Mouse (Mus musculus) ovary, postnatal 36 days (tissue): ENCODE results near the gene Ddx51.

Source experiments
- DNase-seq: peaks from one replicate; pipeline ENCODE4 v3.0.0; 2022; ENCODE audit warnings: low spot score, mixed read lengths

Ddx51 gene

DNA sequence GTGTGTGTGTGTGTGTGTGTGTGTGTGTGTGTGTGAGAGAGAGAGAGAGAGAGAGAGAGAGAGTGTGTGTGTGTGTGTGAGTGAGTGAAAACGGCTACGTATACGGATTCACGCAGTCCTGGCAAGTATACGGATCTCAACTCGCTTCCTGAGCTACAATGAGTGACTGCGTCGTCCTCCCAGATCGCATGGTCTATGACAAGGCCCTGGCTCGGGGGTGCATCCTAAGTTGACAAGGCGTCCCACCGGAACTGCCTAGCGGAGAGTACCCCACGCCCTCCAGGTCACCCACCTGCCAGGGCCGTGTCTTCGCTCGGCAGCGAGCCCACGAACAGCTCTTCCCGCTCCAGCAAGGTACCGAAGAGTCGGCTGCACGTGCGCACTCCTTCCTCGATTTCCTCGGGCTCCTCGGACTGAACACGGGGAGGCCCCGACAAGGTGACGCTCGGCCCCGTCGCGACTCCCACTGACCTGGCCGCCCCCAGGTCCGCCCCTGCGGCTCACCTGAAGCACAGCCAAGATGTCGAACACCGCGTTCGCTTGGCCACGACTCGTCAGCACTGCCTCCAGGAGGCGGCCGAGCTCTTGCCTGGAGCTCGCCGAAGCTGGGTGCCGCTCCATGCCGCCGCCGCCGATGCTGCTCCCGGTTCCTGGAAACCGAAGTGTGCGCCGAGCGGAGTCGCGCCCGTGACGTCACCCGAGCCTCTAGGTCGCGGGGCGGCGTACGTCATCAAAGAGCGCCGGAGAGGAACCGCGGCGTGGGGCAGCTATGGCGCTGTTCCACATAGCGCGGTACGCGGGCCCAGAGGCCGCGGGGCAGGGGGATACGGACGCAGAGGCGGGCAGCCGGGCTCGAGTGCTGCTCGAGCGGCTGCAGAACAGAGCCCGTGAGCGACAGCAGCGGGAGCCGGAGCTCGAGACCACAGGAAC is at the start of gene Ddx51, which contains the start of gene Noc4l:
TSS of gene Ddx51 (plus strand) at position 733 of the 930 bp plus-strand sequence.
TSS of gene Noc4l (minus strand) at position 699 of the 930 bp plus-strand sequence.
- peak; percentile 95 for DNase-seq

DNA sequence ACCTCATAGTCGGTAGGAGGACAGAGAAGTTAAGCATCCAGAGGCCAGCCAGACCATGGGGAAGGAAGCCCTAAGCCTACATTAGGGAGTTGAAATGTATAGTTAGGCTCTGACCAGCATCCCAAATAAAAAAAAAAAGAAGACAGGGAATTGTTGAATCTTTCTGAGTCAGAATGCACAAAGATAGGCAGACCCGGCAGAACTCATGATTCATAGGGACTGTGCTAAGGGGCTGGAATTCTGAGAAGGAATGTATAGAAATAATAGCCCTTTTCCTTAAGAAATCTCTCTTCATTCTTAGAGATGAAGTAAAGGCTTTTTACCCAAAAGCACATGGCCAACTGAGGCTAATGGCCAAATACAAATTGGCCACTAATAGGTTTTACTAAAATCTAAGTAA is 48.9 kb upstream of the Ddx51 start:
- no peak for DNase-seq

DNA sequence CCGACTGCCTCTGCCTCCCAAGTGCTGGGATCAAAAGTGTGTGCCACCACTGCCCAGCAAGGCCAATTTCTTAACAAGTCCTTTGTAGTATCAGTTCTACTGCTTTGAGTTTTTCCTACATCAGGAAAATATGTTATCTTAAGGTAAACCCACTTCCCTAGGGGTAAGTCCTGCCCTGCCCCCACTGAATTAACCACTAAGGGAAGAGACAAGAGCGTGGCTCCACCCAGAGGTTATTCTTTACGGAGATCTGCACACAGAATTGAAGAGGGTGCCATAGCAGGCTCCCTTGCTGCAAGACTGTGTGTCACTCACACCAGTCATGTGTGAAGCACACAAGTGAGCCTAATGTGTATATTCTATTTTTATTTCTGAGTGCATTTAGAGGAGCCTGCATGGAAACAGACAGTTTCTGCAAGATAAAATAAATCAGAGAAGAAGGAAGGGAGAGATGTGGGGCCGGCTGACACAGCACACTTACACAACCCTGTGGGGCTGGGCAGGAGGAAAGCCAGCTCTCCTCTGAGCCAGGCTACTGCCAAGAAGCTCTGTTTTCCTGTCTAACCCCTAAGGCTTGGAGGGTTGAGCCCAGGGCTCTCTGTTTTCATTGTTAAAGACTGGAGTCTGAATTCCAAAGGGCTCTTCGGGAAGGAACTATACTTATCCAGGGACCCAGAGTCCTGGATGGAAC is 47.6 kb upstream of the Ddx51 start:
- no peak for DNase-seq

DNA sequence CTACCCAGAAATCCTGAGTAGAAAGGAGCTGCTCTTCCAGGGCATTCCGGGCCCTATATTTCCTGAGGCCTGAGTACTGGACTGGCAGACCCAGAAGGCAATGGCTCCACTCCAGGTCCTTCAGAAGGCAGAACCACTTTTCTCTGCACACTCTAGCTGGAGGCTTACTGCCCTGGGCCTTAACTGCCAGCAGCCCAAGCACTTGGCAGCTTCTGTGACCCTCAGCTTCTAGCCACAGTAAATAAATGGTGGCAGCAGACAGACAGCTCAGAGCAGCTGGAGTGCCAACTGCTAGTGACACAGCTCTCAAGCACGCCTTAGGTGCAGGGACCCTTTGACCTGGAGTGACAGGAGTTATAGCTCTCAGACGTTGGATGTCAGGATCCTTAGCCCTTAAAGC is 45.5 kb upstream of the Ddx51 start:
- DNase-seq: no peak

DNA sequence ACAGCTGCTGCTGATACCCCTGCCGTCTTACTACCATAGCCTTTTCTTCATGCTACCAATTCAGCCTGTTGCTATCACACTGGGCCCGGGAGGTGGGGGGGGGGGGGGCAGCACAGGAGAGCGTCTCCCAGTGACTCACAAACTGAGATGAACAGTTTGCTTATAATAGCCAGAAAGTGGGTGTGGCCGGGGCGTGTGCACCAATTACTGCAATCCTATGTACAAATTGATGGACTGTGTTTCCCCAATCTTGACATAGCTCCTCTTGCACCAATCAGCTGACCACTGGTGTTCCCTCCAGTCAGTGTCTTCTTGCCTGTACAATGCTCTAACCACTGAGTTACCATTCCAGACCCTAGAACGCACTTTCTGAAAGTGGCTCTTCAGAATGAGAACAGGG is 44.9 kb upstream of the Ddx51 start:
- no peak for DNase-seq

DNA sequence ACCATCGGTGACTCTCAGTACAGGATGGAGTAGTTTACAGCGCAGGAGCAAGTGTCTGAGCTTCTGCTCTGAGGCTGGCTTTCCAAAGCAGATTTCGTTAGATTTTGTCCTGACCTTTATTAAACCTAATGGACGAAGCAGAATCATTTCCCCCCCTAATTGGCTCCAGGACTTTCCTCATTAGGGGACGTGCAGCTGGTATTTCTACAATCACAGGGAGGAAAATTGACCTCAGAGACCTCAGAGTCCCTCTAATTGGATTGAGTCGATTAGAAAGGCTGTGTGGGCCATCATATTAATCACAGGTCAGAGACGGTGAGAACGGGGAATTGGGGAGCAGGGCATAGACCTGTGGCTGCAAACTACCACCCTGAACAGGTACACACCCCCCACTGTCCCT is 44.3 kb upstream of the Ddx51 start:
- DNase-seq: no peak

DNA sequence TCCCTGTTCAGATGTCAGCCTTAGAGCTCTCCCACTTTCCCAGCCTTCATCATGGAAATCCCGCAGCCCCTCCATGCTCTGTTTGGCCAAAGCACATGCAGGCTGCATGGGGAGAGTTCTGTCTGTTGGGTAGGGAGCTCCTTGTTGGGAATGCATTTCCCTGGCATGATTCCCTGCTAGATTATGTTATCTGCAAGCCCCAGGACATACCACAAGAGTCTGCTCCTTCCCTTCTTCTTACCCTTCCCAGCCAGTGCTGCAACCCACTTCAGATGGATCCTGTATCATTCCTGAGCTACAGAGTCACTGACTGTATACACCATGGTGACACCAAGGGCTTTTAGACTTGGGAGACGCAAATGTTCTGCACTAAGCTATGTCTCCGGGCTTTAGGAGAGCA is 43.8 kb upstream of the Ddx51 start:
- no peak for DNase-seq

DNA sequence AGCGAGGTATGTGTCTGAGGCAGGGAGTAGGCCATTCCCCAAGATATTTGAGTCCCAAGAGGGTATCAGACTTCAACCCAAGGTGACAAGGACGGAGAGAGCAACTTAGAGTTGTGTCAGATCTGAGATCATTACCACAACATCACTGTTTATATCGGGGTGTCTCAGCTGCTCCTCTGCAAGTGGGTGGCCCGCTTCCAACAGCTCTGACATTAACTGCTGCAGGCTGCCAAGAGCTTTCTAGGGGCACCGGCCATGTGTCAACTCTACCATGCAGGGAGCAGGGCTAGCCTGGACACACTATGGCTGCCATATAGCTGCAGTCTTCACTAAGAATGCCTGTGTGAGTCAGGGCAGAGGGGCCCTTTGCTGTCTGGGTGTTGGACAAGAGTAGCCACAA is 43.4 kb upstream of the Ddx51 start:
- DNase-seq: no peak

DNA sequence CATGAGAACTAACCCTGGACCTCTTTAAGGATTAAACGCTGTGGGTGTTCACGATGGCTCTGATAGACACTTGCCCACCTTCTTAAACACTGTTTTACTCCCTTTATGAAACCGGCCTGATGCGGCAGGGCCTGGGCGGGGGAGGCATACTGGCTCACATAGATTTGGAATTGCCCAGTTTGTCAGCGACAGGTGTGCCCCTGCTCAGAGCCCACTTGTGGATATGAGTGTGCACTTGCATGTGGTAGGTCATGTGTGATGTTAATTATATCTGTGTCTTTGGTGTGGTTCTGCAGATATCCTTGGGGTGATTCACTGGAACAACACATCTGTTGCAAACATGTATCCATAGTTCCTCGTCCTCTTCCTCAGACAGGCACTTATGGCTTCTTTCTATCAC is 42.8 kb upstream of the Ddx51 start:
- DNase-seq: no peak

DNA sequence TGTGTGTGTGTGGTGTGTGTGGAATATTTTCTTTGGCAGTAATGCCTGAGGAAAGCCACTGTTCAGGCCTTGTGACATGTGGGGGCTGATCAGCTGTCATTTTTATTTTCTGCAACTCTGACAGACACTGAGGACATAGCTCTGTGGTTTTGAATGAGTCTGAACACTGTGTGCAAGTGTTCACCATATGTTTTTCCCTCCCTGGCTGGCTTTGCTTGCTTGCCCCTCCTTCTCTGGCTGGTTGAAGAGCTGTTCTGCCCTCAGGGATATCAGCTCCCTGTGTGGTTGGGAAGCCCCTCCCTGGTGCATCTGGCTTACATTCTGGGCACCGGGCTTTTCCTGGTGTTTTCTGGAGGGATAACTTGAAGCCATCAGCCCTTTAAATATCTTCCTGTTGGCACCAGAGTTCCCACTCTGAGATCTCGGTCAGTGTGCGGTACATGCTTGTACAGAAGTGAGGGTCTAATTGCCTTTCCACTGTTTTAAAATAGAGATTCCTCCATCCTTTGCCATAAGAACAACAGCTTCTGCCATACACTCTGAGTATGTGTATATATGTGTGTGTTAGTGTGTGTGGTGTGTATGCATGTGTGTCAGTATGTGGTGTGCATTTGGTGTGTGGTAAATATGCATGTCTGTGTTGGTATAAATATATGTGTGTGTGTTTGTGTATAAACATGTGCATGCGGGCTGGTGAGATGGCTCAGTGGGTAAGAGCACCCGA is 41.7 kb upstream of the Ddx51 start:
- no peak for DNase-seq

DNA sequence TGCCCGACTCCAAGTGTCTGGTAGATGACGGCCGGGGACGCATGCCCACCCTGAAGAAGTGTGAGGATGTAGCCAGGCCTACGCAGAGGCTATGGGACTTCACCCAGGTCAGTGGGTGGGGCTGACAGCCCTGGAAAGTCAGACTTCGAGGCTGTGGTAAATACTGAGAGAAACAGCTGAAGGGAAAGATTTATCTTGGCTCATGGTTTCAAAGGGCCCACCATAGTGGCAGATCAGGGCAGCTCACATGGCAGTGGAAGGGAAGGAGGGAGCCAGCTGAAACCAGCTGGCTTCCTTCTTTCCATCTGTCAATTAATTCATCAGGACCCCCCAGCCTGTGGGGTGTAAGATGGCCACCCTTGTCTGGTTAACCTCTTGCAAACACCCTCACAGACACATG is 34.0 kb upstream of the Ddx51 start:
- DNase-seq: no peak

DNA sequence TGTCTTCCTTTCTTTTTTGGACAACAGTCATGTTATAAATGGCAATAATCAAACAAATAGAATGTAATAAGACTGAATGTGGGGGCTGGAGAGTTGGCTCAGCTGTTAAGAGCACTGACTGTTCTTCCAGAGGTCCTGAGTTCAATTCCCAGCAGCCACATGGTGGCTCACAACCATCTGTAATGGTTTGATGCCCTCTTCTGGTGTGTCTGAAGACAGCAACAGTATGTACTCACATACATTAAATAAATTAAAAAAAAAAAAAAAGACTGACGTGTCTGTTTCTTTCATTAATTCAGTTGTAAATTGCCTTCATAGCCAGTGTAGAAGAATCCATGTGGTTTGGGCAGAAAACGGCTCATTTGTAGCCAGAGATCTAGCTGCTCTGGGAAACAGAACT is 28.9 kb upstream of the Ddx51 start:
- DNase-seq: no peak

DNA sequence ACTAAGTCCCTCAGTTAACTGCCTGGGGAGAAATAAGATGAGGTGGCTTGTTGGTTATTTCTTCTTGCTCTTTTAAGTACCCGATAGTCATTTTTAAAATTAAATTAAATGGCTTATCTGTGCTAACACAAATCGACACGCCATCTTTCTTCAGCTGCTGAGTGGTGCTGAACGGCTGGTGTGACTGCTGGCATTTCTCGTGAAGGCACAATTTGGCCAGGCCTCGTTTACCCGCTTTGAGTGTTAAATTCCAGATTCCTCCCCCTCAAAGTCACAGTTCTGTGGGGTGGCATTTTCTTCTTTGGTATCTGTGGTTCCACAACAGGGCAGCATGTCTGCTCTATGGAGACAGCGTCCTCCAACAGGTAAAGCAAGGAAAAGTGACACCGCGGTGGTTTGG is 25.9 kb upstream of the Ddx51 start:
- DNase-seq: no peak

DNA sequence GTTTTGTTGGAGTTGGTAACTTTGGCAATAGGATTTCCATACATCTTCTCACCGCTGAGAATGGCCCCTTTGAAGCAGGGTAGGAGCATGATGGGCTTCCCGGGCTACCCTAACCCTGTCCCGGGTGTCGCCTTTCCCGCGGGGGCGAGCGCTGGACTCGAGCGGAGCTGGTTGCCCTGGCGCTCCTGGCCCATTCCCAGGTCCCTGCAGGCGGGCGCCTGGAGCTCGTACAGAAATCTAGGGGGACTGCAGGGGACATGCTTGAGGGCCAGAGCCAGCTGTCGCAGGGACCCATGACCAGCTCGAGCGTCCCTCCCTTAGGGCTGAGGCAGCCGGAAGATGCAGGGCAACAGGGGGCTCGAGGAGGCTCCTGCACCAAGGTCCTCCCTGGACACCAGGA is 25.1 kb upstream of the Ddx51 start:
- no peak for DNase-seq

DNA sequence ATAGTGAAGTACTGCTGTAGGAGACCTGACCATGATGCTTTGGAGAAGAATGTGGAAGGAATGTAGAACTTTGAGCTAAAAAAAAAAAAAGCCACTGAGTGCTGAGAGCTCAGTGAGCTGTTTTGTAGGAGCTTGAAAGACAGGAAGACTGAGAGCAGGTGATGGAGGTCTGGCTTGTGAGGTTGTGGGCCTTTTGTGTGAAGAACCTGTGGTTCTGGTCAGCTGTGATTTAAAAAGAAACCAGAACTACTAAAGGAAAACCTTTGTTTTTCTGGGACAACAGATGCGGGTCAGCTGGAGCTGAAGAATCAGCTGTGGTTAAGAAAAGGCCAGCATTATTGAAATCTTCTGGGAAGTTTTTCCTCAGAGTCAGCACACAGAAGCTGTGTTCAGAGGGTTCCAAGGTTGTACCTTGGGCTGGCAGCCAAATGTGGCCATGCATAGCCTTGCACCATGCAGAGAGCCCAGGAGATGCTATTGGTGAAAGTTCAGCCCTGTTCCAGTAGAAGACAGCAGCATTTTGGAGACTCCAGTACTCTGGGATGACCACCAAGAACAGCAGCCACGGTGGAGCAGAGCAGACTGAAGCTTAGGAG is 23.6 kb upstream of the Ddx51 start:
- peak; percentile 72 for DNase-seq

DNA sequence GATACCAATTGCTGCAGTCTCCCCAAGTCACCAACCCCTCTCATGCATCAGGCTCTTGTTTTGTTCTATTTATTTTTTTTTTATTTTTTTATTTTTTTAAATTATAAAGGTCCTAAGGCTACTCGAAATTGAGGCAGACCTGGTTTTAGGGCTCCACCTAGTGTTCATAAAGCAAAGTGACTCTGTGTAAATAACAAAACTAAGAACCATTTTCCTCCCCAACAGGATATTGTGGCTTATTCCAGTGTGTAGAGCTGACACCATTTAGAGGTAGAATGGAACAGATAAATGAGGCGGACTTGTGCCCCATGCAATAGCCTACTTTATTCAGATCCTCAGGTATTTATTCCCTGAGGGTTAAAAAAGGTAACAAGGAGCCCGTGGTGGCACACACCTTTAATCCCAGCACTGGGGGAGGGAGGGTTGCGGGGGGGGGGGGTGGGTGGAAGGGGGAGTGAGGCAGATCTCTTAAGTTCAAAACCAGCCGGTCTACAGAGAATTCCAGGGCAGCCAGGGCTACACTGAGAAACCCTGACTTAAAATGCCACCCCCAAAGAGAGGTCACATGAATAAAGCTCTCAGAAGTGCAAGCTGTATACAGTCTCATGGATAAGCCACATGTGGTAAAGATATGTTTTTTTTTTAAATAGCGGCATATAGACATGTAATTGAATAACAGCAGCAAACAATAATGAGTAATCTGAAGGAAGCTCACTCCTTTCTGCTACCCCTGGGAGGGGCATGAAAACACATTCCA is 17.1 kb upstream of the Ddx51 start:
- DNase-seq: no peak

DNA sequence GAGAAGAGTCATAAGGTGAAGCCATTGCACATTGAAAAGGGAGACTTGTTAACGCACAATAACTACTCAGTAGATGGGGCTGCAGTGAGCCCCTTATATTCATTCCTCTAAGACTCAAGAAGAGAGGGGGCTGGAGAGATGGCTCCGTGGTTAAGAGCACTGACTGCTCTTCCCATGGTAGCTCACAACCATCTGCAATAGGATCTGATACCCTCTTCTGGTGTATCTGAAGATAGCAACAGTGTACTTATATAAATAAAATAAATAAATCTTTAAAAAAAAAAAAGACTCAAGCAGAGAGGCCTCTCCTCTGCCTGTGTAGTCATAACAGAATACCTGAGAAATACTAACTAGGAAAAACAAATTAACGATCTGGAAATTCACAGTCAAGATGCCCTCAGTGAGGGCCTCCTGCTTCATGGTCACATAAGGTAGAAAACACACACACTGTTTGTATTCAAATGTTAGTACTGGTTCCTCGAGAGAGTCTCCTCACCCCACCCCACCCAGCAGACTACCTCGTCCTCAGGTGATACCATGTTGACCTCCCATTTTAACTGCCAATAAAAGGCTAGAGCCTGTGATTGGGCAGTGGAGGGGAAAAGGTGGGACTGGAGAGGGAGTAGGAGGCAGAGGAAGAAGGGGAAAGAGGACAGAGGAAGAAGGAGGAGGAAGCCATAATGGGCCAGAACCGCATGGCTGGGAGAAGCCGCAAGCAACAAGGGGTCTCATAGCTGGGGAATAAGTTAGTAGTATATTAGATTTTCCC is 14.8 kb upstream of the Ddx51 start:
- DNase-seq: no peak

DNA sequence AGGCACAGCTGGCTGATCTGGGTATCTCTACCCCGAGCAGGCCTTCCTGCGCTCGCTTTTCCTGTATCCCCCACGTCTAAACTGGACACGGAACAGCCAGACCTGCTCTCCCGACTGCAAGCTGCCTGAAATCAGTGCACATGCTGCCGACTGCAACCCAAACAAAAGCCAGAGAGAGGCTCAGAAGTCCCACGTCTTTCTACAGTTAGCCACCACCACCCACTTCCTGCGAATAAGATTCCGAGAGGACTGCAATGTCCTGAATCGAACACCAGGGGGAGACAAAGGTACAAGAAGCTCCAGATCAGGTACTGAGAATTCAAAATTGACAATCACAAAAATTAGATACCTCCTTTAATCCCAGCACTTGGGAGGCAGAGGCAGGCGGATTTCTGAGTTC is 13.8 kb upstream of the Ddx51 start:
- DNase-seq: peak; percentile 45

DNA sequence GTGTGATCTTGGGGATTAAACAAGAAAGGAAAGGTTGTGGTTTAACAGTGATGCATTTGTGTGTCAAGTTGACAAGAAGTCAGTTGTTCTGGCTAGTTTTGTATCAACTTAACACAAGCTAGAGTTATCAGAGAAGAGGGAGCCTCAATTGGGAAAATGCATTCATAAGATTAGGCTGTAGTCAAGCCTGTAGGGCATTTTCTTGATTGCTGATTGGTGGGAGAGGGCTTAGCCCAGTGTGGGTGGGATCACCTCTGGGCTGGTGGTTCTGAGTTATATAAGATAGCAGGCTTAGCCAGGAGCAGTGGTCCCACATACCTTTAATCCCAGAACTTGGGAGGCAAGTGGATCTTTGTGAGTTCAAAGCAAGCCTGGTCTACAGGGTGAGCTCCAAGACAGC is 6.9 kb upstream of the Ddx51 start:
- DNase-seq: no peak

DNA sequence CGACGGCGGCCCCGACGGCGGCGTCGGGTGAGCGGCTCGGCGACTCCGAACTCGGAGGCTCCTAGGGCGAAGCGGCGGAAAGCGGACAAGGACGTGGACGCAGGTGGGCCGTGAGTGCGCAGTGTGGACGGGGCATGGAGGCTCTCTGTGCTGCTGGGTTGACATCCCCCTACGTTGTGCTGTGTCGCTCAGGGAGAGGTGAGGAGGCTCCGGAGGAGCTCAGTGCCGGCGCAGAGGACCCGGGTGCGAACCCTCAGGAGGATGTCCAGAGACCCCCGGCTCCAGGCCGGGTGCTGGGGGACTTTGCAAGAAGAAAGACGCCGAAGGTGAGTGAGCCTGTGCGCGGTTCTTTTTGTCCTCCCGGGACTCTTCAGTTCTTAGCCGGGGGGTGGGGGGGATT is 435 bp downstream of the Ddx51 start:
- DNase-seq: no peak

DNA sequence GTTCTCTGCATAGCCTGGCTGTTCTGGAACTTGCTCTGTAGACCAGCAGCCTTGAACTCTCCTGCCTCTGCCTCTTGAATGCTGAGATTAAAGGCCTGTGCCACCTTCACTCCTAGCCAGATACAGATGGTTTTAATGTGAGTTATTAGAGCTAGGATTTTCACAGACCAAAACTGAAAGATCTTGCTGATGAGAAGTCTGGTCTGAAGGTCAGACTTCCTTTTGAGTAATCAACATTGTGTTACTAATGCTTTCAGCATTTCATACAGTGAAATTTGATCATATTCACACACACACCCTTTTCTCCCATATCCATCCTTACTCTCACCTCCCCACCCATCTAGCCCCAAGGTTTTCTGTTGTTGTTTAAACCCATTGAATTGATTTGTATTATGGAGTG is 6.4 kb downstream of the Ddx51 start:
- no peak for DNase-seq
